Mouse (Mus musculus) olfactory bulb, adult 2 months (tissue): Measurements from ENCODE around the gene Adgrd1.

Experiments
- CTCF ChIP-seq: fragments of 200-500 bp; IDR thresholded peaks from 2 replicates; pipeline ENCODE4 v1.5.1; 2012; ENCODE audit warnings: low read depth, mild to moderate bottlenecking, low read length, moderate library complexity; ENCODE audit not compliant: insufficient read depth
- POLR2A ChIP-seq: fragments of 200-500 bp; IDR thresholded peaks from 2 replicates; pipeline ENCODE4 v1.6.1; 2012; ENCODE audit warnings: mild to moderate bottlenecking, low read depth, low read length, moderate library complexity; ENCODE audit not compliant: insufficient read depth

GRCm38 (mm10) chr5:129196501-129196900 lies 100.0 kb downstream of the Adgrd1 start:
- TF ChIP-seq CTCF (no peak), POLR2A (no peak)
